Mouse (Mus musculus) G1E (cell line): ENCODE data around the gene Itgav. TPM values are rescaled to one million over a fixed set of nuclear protein-coding genes. Genes with fewer than 3 reads are reported as not detected.

Experiments used
- ATAC-seq: 2 replicates; pipeline ENCODE4 v1.8.0; 2016; ENCODE audit warnings: mild to moderate bottlenecking; ENCODE audit not compliant: insufficient number of reproducible peaks, poor library complexity, low FRiP score, severe bottlenecking; ENCODE audit errors: extremely low read depth
- DNase-seq: peaks from one replicate; pipeline ENCODE4 v3.0.0; 2012; ENCODE audit warnings: low spot score
- H3K27me3 ChIP-seq: 2 replicates; pipeline ENCODE4 v1.6.1; 2012; ENCODE audit warnings: mild to moderate bottlenecking, low read length, inconsistent platforms; ENCODE audit not compliant: insufficient read depth
- H3K36me3 ChIP-seq: replicated peaks from 2 replicates; pipeline ENCODE3; 2012; ENCODE audit warnings: mild to moderate bottlenecking, inconsistent platforms
- H3K4me1 ChIP-seq: 2 replicates; pipeline ENCODE4 v1.6.1; 2012; ENCODE audit warnings: low read depth, low read length, inconsistent platforms, mixed read lengths; ENCODE audit not compliant: insufficient read depth
- H3K4me3 ChIP-seq: 2 replicates; pipeline ENCODE4 v1.5.1; 2012; ENCODE audit warnings: low read depth, mild to moderate bottlenecking, inconsistent platforms, low read length, moderate library complexity, mixed read lengths
- H3K9me3 ChIP-seq: replicated peaks from 2 replicates; pipeline ENCODE4 v1.6.1; 2012; ENCODE audit warnings: inconsistent platforms
- CTCF ChIP-seq: IDR thresholded peaks from 2 replicates; pipeline ENCODE4 v1.5.1; 2012; ENCODE audit warnings: low read depth, low read length, inconsistent platforms, mixed read lengths
- GATA1 ChIP-seq: IDR thresholded peaks from 2 replicates; pipeline ENCODE4 v1.6.1; 2012; ENCODE audit warnings: borderline replicate concordance, low read length, inconsistent platforms, mixed read lengths
- GATA2 ChIP-seq: IDR thresholded peaks from 2 replicates; pipeline ENCODE4 v1.6.1; 2012; ENCODE audit warnings: low read depth, low read length, inconsistent platforms, borderline replicate concordance
- POLR2AphosphoS5 ChIP-seq: IDR thresholded peaks from 2 replicates; pipeline ENCODE4 v1.6.1; 2012; ENCODE audit warnings: low read depth, low read length, inconsistent platforms; ENCODE audit not compliant: insufficient replicate concordance
- TAL1 ChIP-seq: conservative IDR thresholded peaks from 2 replicates; pipeline ENCODE4 v1.6.1; 2012; ENCODE audit warnings: low read depth, low read length, inconsistent platforms, mixed read lengths
- polyA plus RNA-seq: library from polyadenylated mRNA; stranded (reverse); fragments of >175 nt; gene quantifications from 2 replicates; pipeline ENCODE4 v1.2.3, GENCODE M21; 2012
- total RNA-seq, 2 experiments: library from RNA; stranded (forward) in 1 of 2; stranded (reverse) in 1 of 2; fragments of 200-1000 nt in 1 of 2; fragments of >200 nt in 1 of 2; fragmentation: Nextera tagmentation in 1 of 2; gene quantifications; 2 replicates each; pipeline ENCODE4 v1.2.3; 2014 to 2017

Itgav gene
- total and polyA plus RNA-seq, 3 experiments, result 18.0 to 26.0 (median 19.8) TPM

DNA sequence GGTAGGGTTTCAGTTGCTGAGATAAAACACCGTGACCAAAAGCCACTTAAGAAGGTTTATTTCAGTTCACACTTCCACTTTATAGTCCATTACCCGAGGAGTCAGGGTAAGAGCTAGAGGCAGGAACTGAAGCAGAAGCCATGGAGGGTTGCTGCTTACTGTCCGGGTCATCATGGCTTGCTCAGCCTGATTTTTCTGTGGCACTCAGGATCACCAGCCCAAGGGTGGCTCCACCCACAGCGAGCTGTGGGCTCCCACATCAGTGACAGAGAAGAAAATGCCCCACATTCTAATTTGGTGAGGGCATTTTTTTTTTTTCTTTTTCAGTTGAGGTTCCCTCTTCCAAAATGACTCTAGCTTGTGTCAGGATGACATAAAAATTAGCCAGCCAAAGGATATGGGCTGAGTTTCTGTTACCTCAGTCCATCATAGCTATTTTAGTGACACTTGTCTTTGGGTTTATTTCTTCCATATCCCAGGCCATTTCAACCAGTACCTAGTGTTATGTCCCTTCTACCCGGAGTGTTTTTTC is 30.2 kb downstream of the Itgav start:
- no peak for DNase-seq
- ATAC-seq, result no peak
- H3K9me3 ChIP-seq, result no peaks in the 10 kb centered on the region
- no peaks in the 10 kb centered on the region for H3K4me1 ChIP-seq
- H3K27me3 ChIP-seq, result no peaks in the 10 kb centered on the region
- H3K36me3 ChIP-seq, result peaks cover 50% of the 10 kb centered on the region
- no peak overlapping the region for H3K4me3 ChIP-seq
- TF ChIP-seq TAL1, result no peak
- TF ChIP-seq POLR2AphosphoS5, result no peak
- no peak for TF ChIP-seq GATA2
- no peak for TF ChIP-seq CTCF
- no peak for TF ChIP-seq GATA1

DNA sequence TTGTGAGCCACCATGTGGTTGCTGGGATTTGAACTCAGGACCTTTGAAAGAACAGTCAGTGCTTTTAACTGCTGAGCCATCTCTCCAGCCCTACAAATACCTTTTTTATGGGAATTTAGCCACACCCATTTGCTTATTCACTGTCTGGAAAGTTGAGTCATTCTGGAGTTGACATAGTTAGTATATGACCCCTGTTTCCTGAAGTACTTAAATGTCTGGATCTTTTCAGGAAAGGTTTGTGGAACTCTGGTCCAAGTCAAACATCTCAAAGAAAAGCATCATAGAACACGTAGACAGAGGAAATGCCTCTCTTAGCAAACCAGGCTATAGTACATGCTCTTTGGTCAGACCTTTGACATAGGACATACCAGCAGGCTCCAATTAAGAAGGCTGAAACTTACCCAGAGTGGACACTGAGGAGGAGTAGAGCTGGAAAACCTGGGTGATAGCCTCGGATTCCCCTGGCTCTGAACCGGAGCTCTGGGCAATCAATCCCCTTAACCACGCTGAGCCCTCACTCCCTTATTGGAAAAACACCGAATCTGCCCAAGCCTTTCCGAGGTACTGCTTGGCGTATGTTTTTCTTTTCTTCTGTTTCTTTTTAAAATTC is 34.5 kb downstream of the Itgav start:
- H3K4me3 ChIP-seq, result no peak overlapping the region
- ATAC-seq, result no peak
- peaks cover 59% of the 10 kb centered on the region for H3K36me3 ChIP-seq
- no peaks in the 10 kb centered on the region for H3K4me1 ChIP-seq
- no peak for DNase-seq
- no peaks in the 10 kb centered on the region for H3K27me3 ChIP-seq
- H3K9me3 ChIP-seq, result no peaks in the 10 kb centered on the region
- no peak for TF ChIP-seq POLR2AphosphoS5
- no peak for TF ChIP-seq GATA1
- TF ChIP-seq TAL1, result no peak
- no peak for TF ChIP-seq CTCF
- no peak for TF ChIP-seq GATA2

DNA sequence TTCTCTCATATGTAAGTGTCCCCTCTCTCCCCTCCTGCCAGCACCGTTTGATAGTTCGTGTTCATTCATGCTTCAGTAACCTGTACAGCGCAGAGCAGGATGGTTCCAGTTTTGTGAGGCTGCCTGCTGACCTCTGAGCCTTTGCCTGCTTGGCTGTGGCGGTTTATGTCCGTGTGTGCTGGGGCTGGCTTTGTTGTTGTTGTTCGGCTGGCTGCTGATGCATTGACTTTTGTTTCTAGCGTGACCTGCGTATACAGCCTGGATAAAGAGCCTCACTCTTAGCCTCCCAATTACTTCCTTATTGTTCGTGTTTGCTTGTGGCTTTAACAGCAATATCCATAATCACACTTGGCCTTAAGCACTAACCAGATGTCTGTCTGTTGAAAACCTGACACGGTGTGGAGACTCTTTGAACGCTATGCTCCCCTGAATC is 35.0 kb downstream of the Itgav start:
- TF ChIP-seq GATA2 (no peak), GATA1 (no peak), TAL1 (no peak), CTCF (no peak), POLR2AphosphoS5 (no peak)
- DNase-seq, result no peak
- Histone ChIP-seq H3K9me3 (no peaks in the 10 kb centered on the region), H3K4me3 (no peak overlapping the region), H3K36me3 (peaks cover 54% of the 10 kb centered on the region), H3K4me1 (no peaks in the 10 kb centered on the region), H3K27me3 (no peaks in the 10 kb centered on the region)
- no peak for ATAC-seq

DNA sequence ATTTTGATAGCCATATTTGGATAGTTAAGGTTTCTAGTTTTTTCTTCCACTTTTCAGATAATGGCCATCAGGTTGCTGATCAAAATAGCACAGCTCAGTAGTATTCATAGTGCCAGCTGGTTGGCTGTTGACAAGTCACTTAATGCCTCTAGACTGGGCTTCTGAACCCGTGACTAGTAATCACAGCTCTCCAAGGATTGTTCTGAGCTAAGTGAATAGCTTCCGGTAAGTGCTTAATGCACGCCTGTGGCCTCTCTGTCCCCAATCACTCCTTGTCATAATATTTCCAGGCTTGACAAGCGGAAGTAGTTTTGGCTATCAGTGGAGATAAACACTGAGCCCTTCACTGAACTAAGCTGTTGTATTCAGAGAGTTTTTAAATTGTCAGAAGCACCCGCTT is 35.5 kb downstream of the Itgav start:
- no peaks in the 10 kb centered on the region for H3K9me3 ChIP-seq
- no peaks in the 10 kb centered on the region for H3K27me3 ChIP-seq
- DNase-seq, result no peak
- H3K4me3 ChIP-seq, result no peak overlapping the region
- no peak for ATAC-seq
- H3K36me3 ChIP-seq, result peaks cover 52% of the 10 kb centered on the region
- no peaks in the 10 kb centered on the region for H3K4me1 ChIP-seq
- no peak for TF ChIP-seq POLR2AphosphoS5
- no peak for TF ChIP-seq GATA2
- no peak for TF ChIP-seq TAL1
- no peak for TF ChIP-seq GATA1
- TF ChIP-seq CTCF, result no peak

DNA sequence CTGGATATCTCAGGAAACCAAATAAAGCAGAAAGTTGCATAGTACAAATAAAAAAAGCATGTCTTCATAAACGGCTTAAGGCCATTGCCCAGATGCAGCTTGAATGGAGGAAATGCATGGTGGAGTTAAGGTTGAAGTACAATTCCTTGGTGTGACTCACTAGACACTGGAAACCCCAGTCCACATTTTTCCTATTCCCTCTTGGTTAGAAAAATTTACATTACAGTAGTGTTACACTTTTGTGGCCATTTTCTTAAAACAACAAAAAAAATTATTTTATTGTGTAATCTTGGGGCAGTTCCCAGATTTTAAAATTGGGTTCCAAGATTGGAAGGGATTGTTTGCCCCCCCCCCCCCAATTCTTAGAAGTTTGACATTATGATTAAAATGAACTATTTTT is 35.9 kb downstream of the Itgav start:
- Histone ChIP-seq H3K9me3 (no peaks in the 10 kb centered on the region), H3K27me3 (no peaks in the 10 kb centered on the region), H3K36me3 (peaks cover 51% of the 10 kb centered on the region), H3K4me1 (no peaks in the 10 kb centered on the region), H3K4me3 (no peak overlapping the region)
- ATAC-seq, result no peak
- TF ChIP-seq GATA1 (no peak), TAL1 (no peak), CTCF (no peak), GATA2 (no peak), POLR2AphosphoS5 (no peak)
- DNase-seq, result no peak

DNA sequence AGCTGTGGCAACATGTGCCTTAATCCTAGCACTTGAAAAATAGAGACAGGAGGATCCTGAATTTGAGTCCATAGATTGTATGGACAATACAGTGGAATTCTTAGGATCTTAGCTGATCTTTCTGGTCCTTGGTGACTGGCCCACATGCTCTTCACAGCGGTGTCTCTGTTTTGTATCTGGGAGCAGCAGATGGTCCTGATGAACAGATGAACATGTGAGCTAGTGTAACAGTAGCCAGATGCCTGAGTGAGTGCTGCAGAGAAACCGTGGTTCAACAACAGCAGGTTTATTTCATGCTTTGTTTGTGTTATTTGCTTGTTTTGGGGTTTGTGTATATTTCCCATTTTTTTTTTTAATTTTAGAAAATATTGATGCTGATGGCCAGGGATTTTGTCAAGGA is 37.3 kb downstream of the Itgav start:
- ATAC-seq (no peak), DNase-seq (no peak)
- Histone ChIP-seq H3K9me3 (no peaks in the 10 kb centered on the region), H3K4me3 (no peak overlapping the region), H3K27me3 (no peaks in the 10 kb centered on the region), H3K4me1 (no peaks in the 10 kb centered on the region), H3K36me3 (peaks cover 51% of the 10 kb centered on the region)
- TF ChIP-seq TAL1 (no peak), POLR2AphosphoS5 (no peak), GATA1 (no peak), CTCF (no peak), GATA2 (no peak)
